Mouse (Mus musculus): ENCODE results near the gene Cog6. TPM values are rescaled to one million over a fixed set of nuclear protein-coding genes. Genes with fewer than 3 reads are reported as not detected.

Cog6 gene
- 47.0 and 52.7 TPM in 2 replicates for polyA plus RNA-seq (2015; fragmentation: Nextera tagmentation; extraction: Ambion mirVana)

- peak within 1 kb of the TSS; percentile 69; the same call in 1 of the 2 replicates for H3K27ac ChIP-seq
Measured at GRCm38 (mm10) chr3:53016436-53017340, at the start of gene Cog6. Cog6 (minus strand) TSS chr3:53017237.

GRCm38 (mm10) chr3:53066095-53066372 is 49.0 kb upstream of the Cog6 start:
- Histone ChIP-seq H3K9me3 (no peaks in the 10 kb centered on the region), H3K4me1 (peaks cover 41% of the 10 kb centered on the region), H3K27ac (peak overlapping the region; percentile 63; the same call in 1 of the 2 replicates), H3K27me3 (no peaks in the 10 kb centered on the region), H3K9ac (no peak overlapping the region), H3K4me3 (no peak overlapping the region), H3K4me2 (replicated peaks) (peak overlapping the region; percentile 12; the same call in 1 of the 2 replicates), H3K36me3 (no peaks in the 10 kb centered on the region)
- WGBS, result 30% methylated on average over 4 of the region's 4 CpGs
- ATAC-seq (ENCODE audit: low FRiP score, low read depth), result peak; percentile 80; the same call in 1 of the 2 replicates

More at GRCm38 (mm10) chr3:53016436-53017340, at the start of gene Cog6:
- peak within 1 kb of the TSS; percentile 72 for H3K4me3 ChIP-seq
- no peaks in the 10 kb centered on the region for H3K9me3 ChIP-seq
- peak within 1 kb of the TSS; percentile 80 for H3K9ac ChIP-seq
- H3K27me3 ChIP-seq, result no peaks in the 10 kb centered on the region
- peak; percentile 93 for ATAC-seq (ENCODE audit: low FRiP score, low read depth)
- WGBS, result 6% methylated on average over 53 of the region's 53 CpGs
- H3K4me2 ChIP-seq (replicated peaks), result peak within 1 kb of the TSS; percentile 79
- H3K36me3 ChIP-seq, result peaks cover 14% of the 10 kb centered on the region
- H3K4me1 ChIP-seq, result peaks cover 11% of the 10 kb centered on the region

- Histone ChIP-seq H3K4me1 (peaks cover 47% of the 10 kb centered on the region), H3K27ac (no peak overlapping the region; the same call in 1 of the 2 replicates), H3K36me3 (no peaks in the 10 kb centered on the region), H3K9me3 (no peaks in the 10 kb centered on the region), H3K9ac (no peak overlapping the region), H3K27me3 (no peaks in the 10 kb centered on the region), H3K4me2 (replicated peaks) (peak overlapping the region; percentile 12; the same call in 1 of the 2 replicates), H3K4me3 (no peak overlapping the region)
- 55% methylated on average over 13 of the region's 13 CpGs for WGBS
- peak; percentile 72; the same call in 1 of the 2 replicates for ATAC-seq (ENCODE audit: low FRiP score, low read depth)
Measured at GRCm38 (mm10) chr3:53065267-53066094, 48.4 kb upstream of the Cog6 start.

GRCm38 (mm10) chr3:53063423-53064147 is 46.5 kb upstream of the Cog6 start:
- no peaks in the 10 kb centered on the region for H3K36me3 ChIP-seq
- peaks cover 66% of the 10 kb centered on the region for H3K4me1 ChIP-seq
- 44% methylated on average over 13 of the region's 13 CpGs for WGBS
- no peak for ATAC-seq (ENCODE audit: low FRiP score, low read depth)
- no peaks in the 10 kb centered on the region for H3K27me3 ChIP-seq
- no peak overlapping the region for H3K9ac ChIP-seq
- peak overlapping the region; percentile 14; the same call in 1 of the 2 replicates for H3K4me2 ChIP-seq (replicated peaks)
- no peaks in the 10 kb centered on the region for H3K9me3 ChIP-seq
- H3K27ac ChIP-seq, result no peak overlapping the region
- no peak overlapping the region for H3K4me3 ChIP-seq

- no peaks in the 10 kb centered on the region for H3K36me3 ChIP-seq
- no peak overlapping the region for H3K4me2 ChIP-seq (replicated peaks)
- H3K4me1 ChIP-seq, result peaks cover 81% of the 10 kb centered on the region
- ATAC-seq (ENCODE audit: low FRiP score, low read depth), result no peak
- 75% methylated on average over 2 of the region's 2 CpGs for WGBS
- H3K4me3 ChIP-seq, result no peak overlapping the region
- H3K9ac ChIP-seq, result no peak overlapping the region
- H3K9me3 ChIP-seq, result no peaks in the 10 kb centered on the region
- H3K27me3 ChIP-seq, result no peaks in the 10 kb centered on the region
- no peak overlapping the region for H3K27ac ChIP-seq
Measured at GRCm38 (mm10) chr3:53059959-53060358, 42.9 kb upstream of the Cog6 start.

- H3K4me1 ChIP-seq, result peaks cover 68% of the 10 kb centered on the region
- no peaks in the 10 kb centered on the region for H3K9me3 ChIP-seq
- H3K4me3 ChIP-seq, result no peak overlapping the region
- WGBS, result 74% methylated on average over 10 of the region's 10 CpGs
- no peak overlapping the region for H3K27ac ChIP-seq
- ATAC-seq (ENCODE audit: low FRiP score, low read depth), result no peak
- no peak overlapping the region for H3K4me2 ChIP-seq (replicated peaks)
- no peaks in the 10 kb centered on the region for H3K27me3 ChIP-seq
- H3K9ac ChIP-seq, result no peak overlapping the region
- no peaks in the 10 kb centered on the region for H3K36me3 ChIP-seq
Measured at GRCm38 (mm10) chr3:53056430-53056829, 39.4 kb upstream of the Cog6 start.

GRCm38 (mm10) chr3:53052385-53052784 is 35.3 kb upstream of the Cog6 start:
- Histone ChIP-seq H3K4me3 (no peak overlapping the region), H3K9me3 (no peaks in the 10 kb centered on the region), H3K4me2 (replicated peaks) (no peak overlapping the region), H3K27ac (no peak overlapping the region), H3K9ac (no peak overlapping the region), H3K36me3 (0 out of 2 replicates have a peak, but pooled peaks cover 3% of the 10 kb centered on the region), H3K4me1 (peaks cover 34% of the 10 kb centered on the region), H3K27me3 (no peaks in the 10 kb centered on the region)
- no peak for ATAC-seq (ENCODE audit: low FRiP score, low read depth)
- 55% methylated on average over 8 of the region's 8 CpGs for WGBS

GRCm38 (mm10) chr3:53046371-53046770 is 29.3 kb upstream of the Cog6 start:
- H3K4me3 ChIP-seq, result no peak overlapping the region
- H3K27me3 ChIP-seq, result peaks cover 5% of the 10 kb centered on the region; the same call in 1 of the 2 replicates
- ATAC-seq (ENCODE audit: low FRiP score, low read depth), result no peak
- 0 out of 2 replicates have a peak, but pooled peaks cover 3% of the 10 kb centered on the region for H3K36me3 ChIP-seq
- no peak overlapping the region; the same call in 1 of the 2 replicates for H3K4me2 ChIP-seq (replicated peaks)
- no peak overlapping the region for H3K27ac ChIP-seq
- WGBS, result 85% methylated on average over 6 of the region's 6 CpGs
- H3K9ac ChIP-seq, result no peak overlapping the region
- peaks cover 42% of the 10 kb centered on the region for H3K4me1 ChIP-seq
- no peaks in the 10 kb centered on the region for H3K9me3 ChIP-seq

- no peak overlapping the region; the same call in 1 of the 2 replicates for H3K27ac ChIP-seq
- no peak overlapping the region for H3K9ac ChIP-seq
- no peak for ATAC-seq (ENCODE audit: low FRiP score, low read depth)
- no peak overlapping the region for H3K4me3 ChIP-seq
- peak overlapping the region; percentile 45 for H3K4me2 ChIP-seq (replicated peaks)
- no peaks in the 10 kb centered on the region for H3K9me3 ChIP-seq
- H3K4me1 ChIP-seq, result peaks cover 46% of the 10 kb centered on the region
- H3K36me3 ChIP-seq, result 0 out of 2 replicates have a peak, but pooled peaks cover 3% of the 10 kb centered on the region
- 84% methylated on average over 4 of the region's 4 CpGs for WGBS
- H3K27me3 ChIP-seq, result peaks cover 5% of the 10 kb centered on the region; the same call in 1 of the 2 replicates
Measured at GRCm38 (mm10) chr3:53045697-53046096, 28.7 kb upstream of the Cog6 start.

GRCm38 (mm10) chr3:53044682-53045299 is 27.8 kb upstream of the Cog6 start:
- peak overlapping the region; percentile 85 for H3K4me2 ChIP-seq (replicated peaks)
- 23% methylated on average over 11 of the region's 11 CpGs for WGBS

GRCm38 (mm10) chr3:53044238-53044637 is 27.2 kb upstream of the Cog6 start:
- 9% methylated on average over 7 of the region's 7 CpGs for WGBS
- peaks cover 55% of the 10 kb centered on the region for H3K4me1 ChIP-seq
- H3K4me3 ChIP-seq, result peak overlapping the region; percentile 77
- H3K27me3 ChIP-seq, result peaks cover 5% of the 10 kb centered on the region; the same call in 1 of the 2 replicates
- peak overlapping the region; percentile 85 for H3K4me2 ChIP-seq (replicated peaks)
- H3K36me3 ChIP-seq, result 0 out of 2 replicates have a peak, but pooled peaks cover 3% of the 10 kb centered on the region
- H3K27ac ChIP-seq, result peak overlapping the region; percentile 88; the same call in 1 of the 2 replicates
- H3K9ac ChIP-seq, result 0 out of 2 replicates have a peak overlapping the region, but pooled peaks have one; percentile 14
- H3K9me3 ChIP-seq, result no peaks in the 10 kb centered on the region
- peak; percentile 70 for ATAC-seq (ENCODE audit: low FRiP score, low read depth)

More at GRCm38 (mm10) chr3:53044682-53045299, 27.8 kb upstream of the Cog6 start:
- H3K9me3 ChIP-seq, result no peaks in the 10 kb centered on the region
- 0 out of 2 replicates have a peak, but pooled peaks cover 3% of the 10 kb centered on the region for H3K36me3 ChIP-seq
- peak overlapping the region; percentile 88 for H3K27ac ChIP-seq
- no peak for ATAC-seq (ENCODE audit: low FRiP score, low read depth)
- H3K4me3 ChIP-seq, result peak overlapping the region; percentile 77
- H3K27me3 ChIP-seq, result peaks cover 5% of the 10 kb centered on the region; the same call in 1 of the 2 replicates
- H3K9ac ChIP-seq, result peak overlapping the region; percentile 57
- peaks cover 55% of the 10 kb centered on the region for H3K4me1 ChIP-seq

All from limb, embryonic 13.5 days (tissue).